Mouse (Mus musculus): ENCODE results near the gene Tmem9.

Gene Tmem9

DNA sequence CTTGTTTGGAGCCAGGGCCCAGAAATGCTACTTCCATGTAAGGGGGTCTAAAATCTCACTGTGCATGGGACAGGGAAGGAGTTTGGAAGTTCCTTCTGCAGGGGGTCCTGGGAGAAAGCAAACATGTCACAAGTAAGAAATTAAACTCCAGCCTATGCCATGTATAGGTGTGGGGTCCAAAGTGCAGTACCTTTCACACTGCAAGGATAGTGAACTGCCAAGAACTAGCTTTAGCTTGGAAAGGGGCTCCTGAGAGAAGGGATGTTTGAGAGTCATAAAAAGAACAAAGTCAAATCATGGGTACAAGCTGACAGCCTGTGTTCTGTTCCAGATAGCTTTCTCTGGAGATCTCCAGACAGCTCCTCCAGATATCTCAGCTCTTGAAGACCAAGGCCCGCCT is 73.2 kb downstream of the Tmem9 start:
- no peak for DNase-seq (ENCODE audit: low read depth, low spot score)
